Mouse (Mus musculus): ENCODE measurements around the gene Cat. TPM values are rescaled to one million over a fixed set of nuclear protein-coding genes. Genes with fewer than 3 reads are reported as not detected.
A peak's percentile ranks its signal among the peaks of the same experiment; 100 is the strongest.

The Cat gene
- polyA plus RNA-seq, 1 experiment from 2014 or later, result 91.9 TPM

DNA sequence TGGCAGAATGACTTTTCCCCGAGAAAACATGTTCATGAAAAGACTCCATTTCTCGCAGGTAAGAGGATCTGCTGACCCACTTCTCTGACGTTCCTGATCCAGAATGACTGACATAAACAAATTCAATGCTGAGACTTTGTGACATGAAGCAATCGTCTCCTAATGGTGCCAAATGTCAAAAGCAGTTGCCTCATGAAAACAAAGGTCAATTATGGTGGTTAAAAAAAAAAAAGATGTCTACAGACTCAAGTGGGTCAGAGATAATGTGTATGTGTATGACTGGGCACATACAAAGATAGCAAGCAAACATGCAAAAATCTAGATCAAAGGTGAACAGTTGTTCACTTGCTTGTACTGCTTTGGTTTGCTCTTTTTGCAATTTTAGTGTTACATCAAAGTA is 8.9 kb upstream of the Cat start:
- no peak for ATAC-seq

DNA sequence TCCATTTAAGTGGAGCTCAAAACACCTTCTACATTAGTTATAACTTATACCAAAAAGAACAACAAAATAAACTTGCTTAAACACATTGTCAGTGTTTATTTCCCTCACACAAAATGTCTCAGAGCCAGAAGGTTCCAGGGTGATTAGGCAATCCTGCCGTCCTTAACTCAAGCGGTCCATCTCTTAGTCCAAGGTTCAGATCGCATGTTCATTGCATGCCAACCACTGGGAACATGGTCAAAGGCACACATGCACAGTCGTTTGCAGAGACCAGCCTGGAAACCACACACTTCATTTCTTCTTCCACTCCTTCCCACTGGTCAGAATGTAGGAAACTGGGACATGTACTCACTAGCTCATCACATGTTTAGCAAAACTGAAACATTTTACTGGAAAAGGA is 7.6 kb upstream of the Cat start:
- 73% methylated on average over 4 of the region's 4 CpGs for WGBS
- DNase-seq (ENCODE audit: low spot score) (no peak), ATAC-seq (no peak)
- TF ChIP-seq CTCF (IDR thresholded peaks at IDR 0.05) (no peak), EP300 (IDR thresholded peaks at IDR 0.05) (no peak)
- no peaks in the 10 kb centered on the region for H3K4me1 ChIP-seq (ENCODE audit: insufficient read depth, low read depth, low read length)
- no peaks in the 10 kb centered on the region for H3K9me3 ChIP-seq (ENCODE audit: low read length)
- no peak overlapping the region for H3K27ac ChIP-seq (ENCODE audit: low read length)
- no peak overlapping the region for H3K9ac ChIP-seq (replicated peaks; ENCODE audit: low read depth)
- H3K4me2 ChIP-seq (replicated peaks; ENCODE audit: low read depth, low read length), result no peak overlapping the region
- H3K27me3 ChIP-seq (replicated peaks; ENCODE audit: insufficient read depth, low read length), result no peaks in the 10 kb centered on the region
- no peaks in the 10 kb centered on the region for H3K36me3 ChIP-seq (ENCODE audit: insufficient read depth, low read length)
- H3K4me3 ChIP-seq (ENCODE audit: low read depth, low read length), result no peak overlapping the region

More for the DNA sequence above, 8.9 kb upstream of the Cat start:
- WGBS, result 57% methylated on average over 4 of the region's 4 CpGs
- TF ChIP-seq CTCF (IDR thresholded peaks at IDR 0.05) (no peak), EP300 (IDR thresholded peaks at IDR 0.05) (no peak)
- Histone ChIP-seq H3K9me3 (ENCODE audit: low read length) (no peaks in the 10 kb centered on the region), H3K4me1 (ENCODE audit: insufficient read depth, low read depth, low read length) (no peaks in the 10 kb centered on the region), H3K27ac (ENCODE audit: low read length) (no peak overlapping the region), H3K36me3 (ENCODE audit: insufficient read depth, low read length) (no peaks in the 10 kb centered on the region), H3K4me3 (ENCODE audit: low read depth, low read length) (no peak overlapping the region), H3K4me2 (replicated peaks; ENCODE audit: low read depth, low read length) (no peak overlapping the region), H3K27me3 (replicated peaks; ENCODE audit: insufficient read depth, low read length) (no peaks in the 10 kb centered on the region), H3K9ac (replicated peaks; ENCODE audit: low read depth) (no peak overlapping the region)
- no peak for DNase-seq (ENCODE audit: low spot score)

DNA sequence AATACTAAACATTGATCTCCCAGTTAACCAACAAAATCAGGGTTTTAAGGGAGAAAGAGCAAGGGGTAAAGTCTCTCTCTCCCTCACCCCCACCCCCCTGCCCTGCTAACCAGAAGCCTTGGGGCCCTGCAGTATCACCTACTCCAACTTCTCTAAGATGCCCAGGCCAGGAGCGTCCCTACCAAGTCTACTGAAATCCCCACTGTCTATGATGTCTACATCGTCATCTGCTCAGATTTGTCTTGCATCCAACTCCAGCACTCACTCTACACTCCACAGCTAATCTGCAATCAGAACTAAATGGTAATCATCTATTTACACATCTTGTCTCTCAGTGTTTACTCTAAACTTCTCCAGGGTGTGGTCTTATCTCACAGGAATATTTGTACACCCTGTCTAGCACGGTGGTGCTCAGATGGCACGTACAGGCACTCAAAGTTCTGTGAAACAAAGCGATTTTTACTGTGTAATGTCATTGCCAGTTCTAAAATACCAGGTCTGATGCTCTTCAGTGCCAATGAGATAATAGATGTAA is 907 bp downstream of the Cat start:
- Histone ChIP-seq H3K9me3 (ENCODE audit: low read length) (no peaks in the 10 kb centered on the region), H3K4me2 (replicated peaks; ENCODE audit: low read depth, low read length) (peak overlapping the region; percentile 73), H3K4me3 (ENCODE audit: low read depth, low read length) (peak overlapping the region; percentile 86), H3K4me1 (ENCODE audit: insufficient read depth, low read depth, low read length) (peaks cover 4% of the 10 kb centered on the region; the same call in 1 of the 2 replicates), H3K27ac (ENCODE audit: low read length) (no peak overlapping the region), H3K27me3 (replicated peaks; ENCODE audit: insufficient read depth, low read length) (no peaks in the 10 kb centered on the region), H3K9ac (replicated peaks; ENCODE audit: low read depth) (peak overlapping the region; percentile 71), H3K36me3 (ENCODE audit: insufficient read depth, low read length) (no peaks in the 10 kb centered on the region)
- 12% methylated on average over 5 of the region's 5 CpGs for WGBS
- TF ChIP-seq EP300 (IDR thresholded peaks at IDR 0.05), result no peak
- no peak for DNase-seq (ENCODE audit: low spot score)
- no peak for ATAC-seq

DNA sequence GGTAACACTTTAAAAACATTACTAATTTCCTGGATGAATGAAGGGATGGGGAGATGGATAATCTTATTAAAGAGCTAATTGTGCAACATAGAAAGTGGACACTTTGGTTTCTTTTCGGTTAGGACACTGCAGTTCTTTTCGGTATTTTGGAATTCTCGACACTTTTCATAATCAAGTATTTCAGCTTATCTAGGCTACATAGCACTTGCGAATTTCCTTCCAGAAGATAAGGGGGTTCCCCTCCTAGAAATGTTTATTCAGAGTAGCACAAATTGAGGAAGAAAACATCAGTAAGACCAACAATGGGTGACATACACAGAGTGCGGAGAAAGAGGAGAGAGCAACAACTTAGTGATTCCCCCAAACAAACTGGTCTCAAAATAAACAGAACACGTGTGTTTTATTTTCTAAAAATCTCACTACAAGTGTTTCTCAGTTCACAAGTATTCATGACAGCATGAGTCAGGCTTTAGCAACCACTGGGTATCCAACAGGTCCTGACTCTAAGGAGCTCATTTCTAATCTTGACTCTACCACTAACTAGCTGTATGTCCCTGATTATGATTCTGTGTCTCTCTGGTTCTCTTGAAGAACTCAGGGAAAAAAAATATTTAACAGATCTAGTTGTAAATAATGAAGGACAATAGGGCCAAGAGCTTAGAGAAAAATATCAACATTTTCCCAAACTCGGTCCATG is 1.5 kb downstream of the Cat start:
- H3K4me3 ChIP-seq (ENCODE audit: low read depth, low read length), result peak overlapping the region; percentile 86
- no peaks in the 10 kb centered on the region for H3K36me3 ChIP-seq (ENCODE audit: insufficient read depth, low read length)
- no peak overlapping the region for H3K27ac ChIP-seq (ENCODE audit: low read length)
- no peak for DNase-seq (ENCODE audit: low spot score)
- H3K4me2 ChIP-seq (replicated peaks; ENCODE audit: low read depth, low read length), result peak overlapping the region; percentile 73
- WGBS, result 32% methylated on average over 7 of the region's 7 CpGs
- ATAC-seq, result no peak
- TF ChIP-seq EP300 (IDR thresholded peaks at IDR 0.05), result no peak
- TF ChIP-seq CTCF (IDR thresholded peaks at IDR 0.05), result no peak
- H3K4me1 ChIP-seq (ENCODE audit: insufficient read depth, low read depth, low read length), result peaks cover 4% of the 10 kb centered on the region; the same call in 1 of the 2 replicates
- no peaks in the 10 kb centered on the region for H3K27me3 ChIP-seq (replicated peaks; ENCODE audit: insufficient read depth, low read length)
- no peaks in the 10 kb centered on the region for H3K9me3 ChIP-seq (ENCODE audit: low read length)
- no peak overlapping the region for H3K9ac ChIP-seq (replicated peaks; ENCODE audit: low read depth)

DNA sequence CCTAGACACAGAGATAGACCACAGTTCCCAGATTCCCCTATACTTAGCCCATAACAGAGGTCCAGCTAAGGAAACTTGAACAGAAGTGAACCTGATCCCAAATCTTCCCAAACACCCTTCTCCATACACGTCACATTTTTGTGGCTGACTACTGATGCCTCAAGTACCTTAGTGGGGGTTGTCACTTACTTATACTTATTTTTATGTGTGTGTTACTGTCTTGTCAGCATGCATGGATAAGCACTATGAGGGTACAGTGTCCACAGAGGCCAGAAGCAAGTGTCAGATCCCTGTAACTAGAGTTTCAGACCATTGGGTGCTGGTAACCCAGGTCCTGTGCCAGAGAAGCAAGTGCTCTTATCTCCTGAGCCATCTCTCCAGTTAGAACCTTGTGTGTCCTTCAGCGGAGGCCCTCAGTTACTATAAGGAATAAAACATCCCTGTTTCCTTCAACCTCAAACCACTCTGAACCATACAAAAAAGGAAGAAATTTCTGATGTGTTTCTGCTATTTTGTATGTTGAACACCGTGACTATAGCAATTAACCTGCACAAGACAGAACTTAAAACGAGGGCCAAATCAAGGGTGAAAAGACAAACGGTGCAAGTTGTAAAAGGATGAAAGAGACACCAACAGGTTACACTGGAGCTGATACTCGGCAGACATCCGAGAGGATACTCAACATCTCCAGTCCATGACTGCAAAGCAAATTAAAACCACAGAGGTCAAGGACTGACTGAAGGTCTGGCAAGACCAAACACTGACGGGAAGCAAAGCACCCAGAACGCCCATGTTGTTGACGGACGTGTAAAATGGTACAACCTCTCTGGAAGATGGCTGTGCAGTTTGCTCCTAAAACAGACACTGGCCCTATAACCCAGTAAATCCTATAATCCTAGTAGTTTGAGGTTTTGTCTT is 3.4 kb downstream of the Cat start:
- H3K4me1 ChIP-seq (ENCODE audit: insufficient read depth, low read depth, low read length), result peaks cover 4% of the 10 kb centered on the region; the same call in 1 of the 2 replicates
- H3K4me2 ChIP-seq (replicated peaks; ENCODE audit: low read depth, low read length), result peak overlapping the region; percentile 73; the same call in 1 of the 2 replicates
- no peak overlapping the region for H3K27ac ChIP-seq (ENCODE audit: low read length)
- H3K27me3 ChIP-seq (replicated peaks; ENCODE audit: insufficient read depth, low read length), result no peaks in the 10 kb centered on the region
- ATAC-seq, result no peak
- no peak overlapping the region for H3K4me3 ChIP-seq (ENCODE audit: low read depth, low read length)
- H3K9ac ChIP-seq (replicated peaks; ENCODE audit: low read depth), result no peak overlapping the region
- H3K36me3 ChIP-seq (ENCODE audit: insufficient read depth, low read length), result no peaks in the 10 kb centered on the region
- DNase-seq (ENCODE audit: low spot score), result no peak
- TF ChIP-seq CTCF (IDR thresholded peaks at IDR 0.05) (no peak), EP300 (IDR thresholded peaks at IDR 0.05) (no peak)
- H3K9me3 ChIP-seq (ENCODE audit: low read length), result no peaks in the 10 kb centered on the region
- 69% methylated on average over 11 of the region's 11 CpGs for WGBS

DNA sequence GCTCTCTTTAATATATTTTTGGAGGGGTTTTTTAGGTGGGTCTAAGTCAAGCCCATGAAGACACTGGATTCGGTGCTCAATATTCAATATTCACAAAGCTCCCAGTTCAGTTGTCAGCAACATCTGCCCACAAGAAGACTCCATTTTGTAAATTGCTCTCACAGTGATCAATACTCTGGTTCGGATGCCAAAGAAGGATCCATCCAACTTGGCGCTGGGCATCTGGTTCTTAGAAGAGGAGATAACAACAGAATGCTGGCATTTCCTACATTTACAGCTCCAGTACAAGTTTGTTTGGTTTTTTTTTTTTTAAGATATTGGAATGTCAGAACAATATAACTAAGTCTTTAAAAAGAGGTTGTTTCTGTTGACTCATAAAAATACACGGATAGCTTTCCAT is 4.1 kb downstream of the Cat start:
- 92% methylated on average over 4 of the region's 4 CpGs for WGBS
- DNase-seq (ENCODE audit: low spot score) (no peak), ATAC-seq (no peak)
- H3K4me2 ChIP-seq (replicated peaks; ENCODE audit: low read depth, low read length), result no peak overlapping the region; the same call in 1 of the 2 replicates
- no peaks in the 10 kb centered on the region for H3K27me3 ChIP-seq (replicated peaks; ENCODE audit: insufficient read depth, low read length)
- H3K36me3 ChIP-seq (ENCODE audit: insufficient read depth, low read length), result no peaks in the 10 kb centered on the region
- peaks cover 4% of the 10 kb centered on the region; the same call in 1 of the 2 replicates for H3K4me1 ChIP-seq (ENCODE audit: insufficient read depth, low read depth, low read length)
- TF ChIP-seq CTCF (IDR thresholded peaks at IDR 0.05), result no peak
- TF ChIP-seq EP300 (IDR thresholded peaks at IDR 0.05), result no peak
- no peak overlapping the region for H3K27ac ChIP-seq (ENCODE audit: low read length)
- no peaks in the 10 kb centered on the region for H3K9me3 ChIP-seq (ENCODE audit: low read length)
- H3K4me3 ChIP-seq (ENCODE audit: low read depth, low read length), result no peak overlapping the region
- no peak overlapping the region for H3K9ac ChIP-seq (replicated peaks; ENCODE audit: low read depth)

All from lung, postnatal 0 days (tissue).